Mouse (Mus musculus) testis, adult 2 months (tissue): ENCODE results near the gene Nav3. TPM values are rescaled to one million over a fixed set of nuclear protein-coding genes. Genes with fewer than 3 reads are reported as not detected.
A peak's percentile ranks its signal among the peaks of the same experiment; 100 is the strongest.

ENCODE experiments used
- H3K27ac ChIP-seq: fragments of 200-500 bp; 2 replicates; pipeline ENCODE4 v1.5.1; 2012; ENCODE audit warnings: low read depth, low read length; ENCODE audit not compliant: control insufficient read depth, insufficient read depth
- H3K27me3 ChIP-seq: fragments of 200-500 bp; 2 replicates; pipeline ENCODE4 v1.6.1; 2012; ENCODE audit warnings: mild to moderate bottlenecking, low read length, moderate library complexity; ENCODE audit not compliant: control insufficient read depth, insufficient read depth
- H3K36me3 ChIP-seq: fragments of 200-500 bp; 2 replicates; pipeline ENCODE4 v1.6.1; 2012; ENCODE audit warnings: mild to moderate bottlenecking, low read length; ENCODE audit not compliant: control insufficient read depth, insufficient read depth
- H3K4me1 ChIP-seq: fragments of 200-500 bp; 2 replicates; pipeline ENCODE4 v1.6.1; 2012; ENCODE audit warnings: low read length; ENCODE audit not compliant: control insufficient read depth, insufficient read depth
- H3K4me3 ChIP-seq: fragments of 200-500 bp; 2 replicates; pipeline ENCODE4 v1.5.1; 2012; ENCODE audit warnings: low read depth, mild to moderate bottlenecking, low read length, moderate library complexity, mixed read lengths; ENCODE audit not compliant: control insufficient read depth
- CTCF ChIP-seq: fragments of 200-500 bp; IDR thresholded peaks from 2 replicates; pipeline ENCODE4 v1.5.1; 2012; ENCODE audit warnings: low read depth, mild to moderate bottlenecking, inconsistent platforms, low read length, moderate library complexity; ENCODE audit not compliant: control insufficient read depth, insufficient read depth, insufficient replicate concordance
- POLR2A ChIP-seq: fragments of 200-500 bp; IDR thresholded peaks from 2 replicates; pipeline ENCODE4 v1.6.1; 2012; ENCODE audit warnings: low read depth, mild to moderate bottlenecking, inconsistent platforms, low read length, moderate library complexity; ENCODE audit not compliant: control insufficient read depth
- polyA plus RNA-seq: library from polyadenylated mRNA; depleted of rRNA; stranded (reverse); fragments of >200 nt; gene quantifications from 2 replicates; pipeline ENCODE4 v1.2.3, GENCODE M21; 2012; rRNA removed

Gene Nav3
- polyA plus RNA-seq: 0.11 and 0.32 TPM in 2 replicates

- peaks cover 6% of the 10 kb centered on the region for H3K4me1 ChIP-seq
- TF ChIP-seq CTCF: peak; percentile 17; the same call in 1 of the 2 replicates
- TF ChIP-seq POLR2A: no peak
- H3K36me3 ChIP-seq: no peaks in the 10 kb centered on the region
- H3K27me3 ChIP-seq: no peaks in the 10 kb centered on the region
- H3K27ac ChIP-seq: no peak within 1 kb of the TSS
- H3K4me3 ChIP-seq: peak within 1 kb of the TSS; percentile 78
Observed at GRCm38 (mm10) chr10:110455838-110456493, at the start of gene Nav3. Gene Nav3, minus strand, starts transcription at chr10:110456204.

DNA sequence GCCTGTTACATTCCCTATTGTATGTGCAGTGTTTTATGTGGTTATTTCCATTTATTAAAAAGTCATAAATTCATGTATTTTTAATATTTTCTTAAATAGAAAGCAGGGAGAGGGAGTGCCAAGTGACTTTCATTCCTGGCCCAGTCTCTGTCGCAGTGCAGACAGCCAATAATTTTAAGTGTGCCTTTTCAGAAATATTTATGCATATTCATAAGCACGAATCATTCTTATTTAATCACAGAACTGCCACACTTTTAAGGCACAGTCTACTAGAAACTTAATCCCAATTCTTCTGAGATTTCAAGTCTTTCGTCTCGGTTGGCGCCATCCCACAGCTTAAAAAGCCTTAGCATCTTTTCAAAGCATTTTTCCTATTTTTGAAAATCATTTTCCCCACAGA, 29.3 kb upstream of the Nav3 start:
- H3K27ac ChIP-seq: no peak overlapping the region
- H3K27me3 ChIP-seq: no peaks in the 10 kb centered on the region
- H3K4me3 ChIP-seq: no peak overlapping the region
- TF ChIP-seq CTCF (no peak), POLR2A (no peak)
- H3K36me3 ChIP-seq: no peaks in the 10 kb centered on the region
- no peaks in the 10 kb centered on the region for H3K4me1 ChIP-seq

DNA sequence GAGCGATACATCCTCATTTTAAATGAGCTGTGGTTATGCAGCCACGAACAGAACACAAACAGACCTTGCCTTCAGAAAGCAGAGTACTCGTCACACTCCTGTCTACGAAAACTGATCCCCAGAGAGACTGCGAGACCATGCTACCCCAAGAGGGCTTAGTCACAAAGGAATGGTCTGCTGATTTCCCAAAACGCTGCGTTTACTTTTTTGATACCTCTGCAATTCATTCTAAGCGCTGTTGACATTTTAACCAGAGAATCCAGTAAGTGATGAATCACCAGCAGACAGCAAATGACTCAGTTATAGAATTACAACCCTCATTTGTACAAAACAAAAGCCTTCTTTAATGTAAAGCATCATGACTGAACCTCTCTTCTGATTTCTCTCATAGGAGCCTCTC, 28.8 kb upstream of the Nav3 start:
- H3K27me3 ChIP-seq: no peaks in the 10 kb centered on the region
- no peak overlapping the region for H3K27ac ChIP-seq
- TF ChIP-seq POLR2A: no peak
- TF ChIP-seq CTCF: no peak
- no peak overlapping the region for H3K4me3 ChIP-seq
- H3K36me3 ChIP-seq: no peaks in the 10 kb centered on the region
- no peaks in the 10 kb centered on the region for H3K4me1 ChIP-seq

DNA sequence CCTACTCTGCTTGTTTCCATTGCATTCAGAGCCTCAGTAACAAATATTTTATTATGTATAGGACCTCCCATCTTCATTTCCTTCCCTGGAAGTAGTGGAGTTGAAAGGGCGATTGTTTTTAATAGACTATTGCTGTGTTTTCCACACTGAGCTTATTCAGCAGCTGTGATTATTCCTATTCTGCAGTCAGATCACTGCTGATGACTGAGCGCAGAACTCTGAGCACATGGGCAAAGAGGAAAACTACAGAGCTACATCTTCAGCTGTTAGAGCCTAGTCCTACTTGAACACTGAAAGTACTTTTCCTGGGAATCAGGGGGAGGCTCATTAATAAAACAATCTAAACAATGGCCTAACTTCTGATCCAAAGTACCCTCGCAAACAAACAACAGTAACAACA, 23.2 kb upstream of the Nav3 start:
- Histone ChIP-seq H3K27me3 (no peaks in the 10 kb centered on the region), H3K4me1 (no peaks in the 10 kb centered on the region), H3K36me3 (no peaks in the 10 kb centered on the region), H3K27ac (no peak overlapping the region), H3K4me3 (no peak overlapping the region)
- no peak for TF ChIP-seq CTCF
- no peak for TF ChIP-seq POLR2A

DNA sequence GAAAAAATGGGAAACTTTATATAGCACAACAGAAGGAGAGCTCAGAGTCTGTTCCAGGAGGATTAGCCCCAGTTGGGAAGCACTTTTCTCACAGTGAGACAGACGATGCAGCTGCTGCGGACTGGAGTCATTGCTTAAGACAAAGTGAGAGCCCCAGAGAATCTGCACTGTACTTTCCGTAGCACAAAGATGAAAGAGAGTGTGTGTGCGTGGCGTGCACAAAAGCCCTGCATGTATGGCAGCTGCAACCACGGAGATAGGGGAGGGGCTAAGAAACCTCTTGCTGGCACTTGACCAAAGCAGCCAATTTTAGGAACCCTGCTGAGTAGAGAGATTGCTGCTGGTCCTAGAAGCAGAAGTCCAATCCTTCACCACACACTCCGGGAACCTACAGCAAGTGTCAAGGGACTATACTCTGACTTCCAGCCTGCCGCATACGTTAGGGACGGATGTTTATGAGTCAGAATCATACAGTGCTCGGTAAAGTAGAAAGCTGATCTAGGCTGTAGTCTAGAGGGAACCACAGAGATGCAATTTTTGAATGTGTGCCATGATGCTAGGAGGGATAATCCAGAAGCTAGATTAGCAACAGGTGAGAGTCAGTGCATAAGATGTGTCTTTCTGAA, 21.8 kb upstream of the Nav3 start:
- H3K27ac ChIP-seq: no peak overlapping the region
- no peak overlapping the region for H3K4me3 ChIP-seq
- no peaks in the 10 kb centered on the region for H3K36me3 ChIP-seq
- H3K4me1 ChIP-seq: no peaks in the 10 kb centered on the region
- TF ChIP-seq CTCF (no peak), POLR2A (no peak)
- H3K27me3 ChIP-seq: no peaks in the 10 kb centered on the region

GRCm38 (mm10) chr10:110474107-110474506, 18.1 kb upstream of the Nav3 start:
- Histone ChIP-seq H3K36me3 (no peaks in the 10 kb centered on the region), H3K27me3 (no peaks in the 10 kb centered on the region), H3K4me1 (no peaks in the 10 kb centered on the region), H3K4me3 (no peak overlapping the region), H3K27ac (no peak overlapping the region)
- no peak for TF ChIP-seq POLR2A
- no peak for TF ChIP-seq CTCF

GRCm38 (mm10) chr10:110469445-110469844, 13.4 kb upstream of the Nav3 start:
- TF ChIP-seq CTCF: no peak
- no peak for TF ChIP-seq POLR2A

More at GRCm38 (mm10) chr10:110469445-110469844, 13.4 kb upstream of the Nav3 start:
- Histone ChIP-seq H3K36me3 (no peaks in the 10 kb centered on the region), H3K27me3 (no peaks in the 10 kb centered on the region), H3K27ac (no peak overlapping the region), H3K4me3 (no peak overlapping the region), H3K4me1 (no peaks in the 10 kb centered on the region)
